Mouse (Mus musculus) bone marrow, adult 2 months (tissue): ENCODE results near the gene Mllt1.

ENCODE experiments used
- CTCF ChIP-seq: fragments of 200-500 bp; IDR thresholded peaks from 2 replicates; pipeline ENCODE4 v1.5.1; 2011; ENCODE audit warnings: low read length, control low read depth; ENCODE audit not compliant: control insufficient read depth, insufficient read depth
- POLR2A ChIP-seq: fragments of 200-500 bp; IDR thresholded peaks from 2 replicates; pipeline ENCODE4 v1.6.1; 2011; ENCODE audit warnings: low read depth, mild to moderate bottlenecking, control low read depth, low read length, borderline replicate concordance; ENCODE audit not compliant: control insufficient read depth

DNA sequence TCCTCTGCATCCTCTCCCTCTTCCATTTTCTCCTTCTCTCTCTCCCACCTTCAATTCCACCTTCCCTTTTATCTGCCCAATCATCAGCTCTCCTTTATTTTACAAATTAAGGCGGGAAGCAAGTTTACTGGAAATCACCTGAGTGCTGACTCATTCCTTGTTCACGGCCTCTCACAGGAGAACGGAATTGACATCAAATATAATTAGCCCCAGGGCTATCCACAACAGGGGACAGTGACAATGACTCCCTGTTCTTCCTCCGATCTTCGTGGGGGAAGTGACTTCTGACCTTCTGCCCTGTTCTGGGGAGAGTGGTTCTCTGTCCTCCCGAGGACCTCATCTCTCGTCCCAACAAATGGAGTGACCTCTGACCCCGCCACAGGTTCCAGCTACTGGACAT is 58.2 kb downstream of the Mllt1 start:
- TF ChIP-seq POLR2A (no peak), CTCF (no peak)
